Mouse (Mus musculus) hindbrain, postnatal 0 days (tissue): ENCODE results near the gene 1700069L16Rik. TPM values are rescaled to one million over a fixed set of nuclear protein-coding genes. Genes with fewer than 3 reads are reported as not detected.

Experiments used
- ATAC-seq: fragments of 200-750 bp; cut with Nextera tagmentation; 2 replicates; pipeline ENCODE4 v1.8.0; 2017; ENCODE audit warnings: mild to moderate bottlenecking, moderate TSS enrichment, moderate library complexity
- DNase-seq: peaks from one replicate; pipeline ENCODE4 v3.0.0-alpha.2; 2015; ENCODE audit warnings: low spot score
- H3K27ac ChIP-seq: fragments of 300-500 bp; sonication (generic); 2 replicates; pipeline ENCODE4 v1.5.1; 2014; ENCODE audit warnings: mild to moderate bottlenecking
- H3K27me3 ChIP-seq: fragments of 300-500 bp; sonication (generic); 2 replicates; pipeline ENCODE4 v1.6.1; 2014; ENCODE audit warnings: low read length, mixed read lengths; ENCODE audit not compliant: insufficient read depth
- H3K36me3 ChIP-seq: fragments of 300-500 bp; sonication (generic); 2 replicates; pipeline ENCODE4 v1.6.1; 2014; ENCODE audit warnings: low read length, mixed read lengths; ENCODE audit not compliant: insufficient read depth
- H3K4me1 ChIP-seq: fragments of 300-500 bp; sonication (generic); 2 replicates; pipeline ENCODE4 v1.6.1; 2014; ENCODE audit warnings: antibody characterized with exemption, low read length, mixed read lengths; ENCODE audit not compliant: insufficient read depth
- H3K4me2 ChIP-seq: fragments of 300-500 bp; sonication (generic); 2 replicates; pipeline ENCODE4 v1.6.1; 2014; ENCODE audit warnings: low read depth, mild to moderate bottlenecking, low read length, moderate library complexity, mixed read lengths
- H3K4me3 ChIP-seq: fragments of 300-500 bp; sonication (generic); 2 replicates; pipeline ENCODE4 v1.5.1; 2014; ENCODE audit warnings: low read length
- H3K9ac ChIP-seq: fragments of 300-500 bp; sonication (generic); replicated peaks from 2 replicates; pipeline ENCODE4 v1.6.1; 2014; ENCODE audit warnings: mild to moderate bottlenecking, low read length, moderate library complexity, mixed read lengths
- H3K9me3 ChIP-seq: fragments of 300-500 bp; sonication (generic); 2 replicates; pipeline ENCODE4 v1.6.1; 2016; ENCODE audit warnings: low read length, mixed read lengths
- CTCF ChIP-seq: IDR thresholded peaks from 2 replicates; pipeline ENCODE4 v1.5.1; 2016; ENCODE audit warnings: antibody characterized with exemption, control low read depth, low read depth
- WGBS: fragments of 180-500 bp; shearing (Covaris S2); extraction: QIAGEN DNeasy Blood & Tissue Kit; methylation state at CpG from one replicate; pipeline ENCODE4 v1.1.7; 2014; 5-methylcytosine and 5-hydroxymethylcytosine counted together
- polyA plus RNA-seq: library from polyadenylated mRNA; unstranded; fragments of >200 nt; fragmentation: Nextera tagmentation; extraction: Ambion mirVana; gene quantifications from 2 replicates; pipeline ENCODE4 v1.2.1, GENCODE M21; 2015
- total RNA-seq: library from RNA; depleted of rRNA; stranded (reverse); fragments of >200 nt; gene quantifications from 2 replicates; pipeline ENCODE4 v1.2.3, GENCODE M21; 2014

1700069L16Rik gene
- total and polyA plus RNA-seq, 2 experiments from 2014 or later, result not detected

DNA sequence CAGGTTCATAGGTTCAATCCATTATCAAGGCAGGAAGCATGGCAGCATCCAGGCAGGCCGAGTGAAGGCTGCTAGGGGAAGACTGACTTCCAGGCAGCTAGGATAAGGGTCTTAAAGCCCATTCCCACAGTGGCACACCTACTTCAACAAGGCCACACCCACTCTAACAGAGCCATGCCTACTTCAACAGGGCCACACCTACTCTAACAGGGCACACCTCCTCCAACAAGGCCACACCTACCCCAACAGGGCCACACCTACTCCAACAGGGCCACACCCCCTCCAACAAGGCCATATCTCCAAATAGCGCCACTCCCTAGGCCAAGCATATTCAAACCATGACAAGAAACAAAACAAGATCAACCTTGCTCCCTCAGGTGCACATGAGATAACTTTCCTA lies 11.7 kb downstream of the 1700069L16Rik start:
- no peak for DNase-seq
- no peak overlapping the region for H3K27ac ChIP-seq
- H3K9me3 ChIP-seq, result no peaks in the 10 kb centered on the region
- TF ChIP-seq CTCF, result no peak
- no peak for ATAC-seq
- H3K4me1 ChIP-seq, result 0 out of 2 replicates have a peak, but pooled peaks cover 8% of the 10 kb centered on the region
- H3K9ac ChIP-seq, result no peak overlapping the region
- H3K4me2 ChIP-seq, result no peak overlapping the region
- H3K4me3 ChIP-seq, result no peak overlapping the region
- WGBS, result 83% methylated on average over 2 of the region's 2 CpGs
- no peaks in the 10 kb centered on the region for H3K27me3 ChIP-seq
- H3K36me3 ChIP-seq, result no peaks in the 10 kb centered on the region

DNA sequence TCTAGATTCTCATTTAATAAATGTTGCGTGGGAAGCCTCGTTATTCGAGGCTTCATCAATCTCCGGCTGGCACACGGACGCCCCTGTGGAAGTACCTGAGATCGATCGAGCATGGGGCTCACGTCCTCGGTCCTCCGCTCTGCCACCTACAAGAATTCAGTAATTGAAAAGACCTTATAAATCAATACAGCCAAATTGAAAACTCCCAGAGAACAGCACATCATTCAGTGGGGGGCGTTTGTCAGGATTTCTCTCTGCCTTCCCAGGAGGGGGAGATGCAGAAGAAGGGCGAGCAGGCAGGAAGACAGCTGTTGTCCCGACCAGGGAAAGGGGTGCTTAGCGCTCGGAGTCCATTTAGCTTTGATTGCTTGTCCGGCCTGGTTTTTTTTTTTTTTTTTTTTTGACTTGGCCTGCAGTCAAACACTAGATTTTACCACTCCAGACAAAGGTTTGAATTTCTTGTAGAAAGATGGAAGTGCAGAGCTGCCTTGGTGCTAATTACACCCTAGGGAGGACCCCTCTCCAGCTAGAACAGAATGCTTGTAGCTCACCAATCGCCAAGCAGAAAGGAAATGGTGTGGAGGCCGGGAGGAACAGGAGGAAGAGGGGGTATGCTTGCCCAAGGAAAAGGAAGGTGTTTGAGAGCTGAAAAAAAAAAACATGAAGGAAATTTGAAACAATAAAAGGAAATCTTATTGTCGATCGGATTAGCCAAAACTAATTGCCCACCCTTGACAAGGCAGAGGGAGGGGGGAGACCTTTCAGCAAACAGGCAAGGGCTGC lies 20.6 kb downstream of the 1700069L16Rik start:
- Histone ChIP-seq H3K36me3 (no peaks in the 10 kb centered on the region), H3K27me3 (no peaks in the 10 kb centered on the region), H3K9me3 (no peaks in the 10 kb centered on the region), H3K4me1 (no peaks in the 10 kb centered on the region; the same call in 1 of the 2 replicates), H3K4me2 (no peak overlapping the region), H3K27ac (peak overlapping the region; percentile 38; the same call in 1 of the 2 replicates), H3K4me3 (no peak overlapping the region), H3K9ac (no peak overlapping the region)
- ATAC-seq (0 out of 2 replicates have a peak, but pooled peaks have one; percentile 43), DNase-seq (peak; percentile 26)
- 33% methylated on average over 21 of the region's 21 CpGs for WGBS
- no peak for TF ChIP-seq CTCF

DNA sequence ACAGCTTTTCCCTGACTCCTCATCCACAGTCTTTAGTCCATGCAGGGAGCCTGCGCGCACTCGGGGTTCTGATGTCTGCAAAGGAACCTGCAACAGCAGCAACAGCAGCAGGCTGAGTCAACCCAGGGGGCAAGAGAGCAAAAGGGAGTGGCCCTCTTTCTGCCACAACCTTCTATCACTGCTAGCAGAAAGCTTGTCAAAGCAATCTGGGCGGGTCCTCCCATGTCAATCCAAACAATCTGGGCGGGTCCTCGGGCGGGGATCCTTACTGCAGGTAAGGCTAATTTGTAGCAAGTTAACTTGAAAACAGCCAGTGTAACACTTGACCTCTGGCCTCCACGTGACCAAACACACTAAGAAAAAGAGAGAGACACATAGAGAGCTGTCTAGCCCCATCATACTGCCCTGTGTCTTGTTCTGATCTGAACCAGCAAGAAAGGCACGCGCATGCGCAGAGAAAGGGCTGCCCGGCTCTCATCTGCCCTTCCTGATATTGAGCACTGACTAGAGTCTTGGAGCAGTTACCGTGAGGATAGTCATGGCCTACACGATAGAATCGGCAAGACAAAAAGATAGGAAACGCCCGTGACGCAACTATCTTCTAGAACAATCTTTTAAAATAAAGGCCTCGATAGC lies 24.1 kb downstream of the 1700069L16Rik start:
- Histone ChIP-seq H3K9ac (no peak overlapping the region), H3K27ac (no peak overlapping the region), H3K36me3 (no peaks in the 10 kb centered on the region), H3K27me3 (no peaks in the 10 kb centered on the region), H3K4me2 (no peak overlapping the region), H3K9me3 (no peaks in the 10 kb centered on the region), H3K4me1 (no peaks in the 10 kb centered on the region; the same call in 1 of the 2 replicates), H3K4me3 (no peak overlapping the region)
- 79% methylated on average over 19 of the region's 19 CpGs for WGBS
- TF ChIP-seq CTCF, result no peak
- no peak for DNase-seq
- ATAC-seq, result no peak

DNA sequence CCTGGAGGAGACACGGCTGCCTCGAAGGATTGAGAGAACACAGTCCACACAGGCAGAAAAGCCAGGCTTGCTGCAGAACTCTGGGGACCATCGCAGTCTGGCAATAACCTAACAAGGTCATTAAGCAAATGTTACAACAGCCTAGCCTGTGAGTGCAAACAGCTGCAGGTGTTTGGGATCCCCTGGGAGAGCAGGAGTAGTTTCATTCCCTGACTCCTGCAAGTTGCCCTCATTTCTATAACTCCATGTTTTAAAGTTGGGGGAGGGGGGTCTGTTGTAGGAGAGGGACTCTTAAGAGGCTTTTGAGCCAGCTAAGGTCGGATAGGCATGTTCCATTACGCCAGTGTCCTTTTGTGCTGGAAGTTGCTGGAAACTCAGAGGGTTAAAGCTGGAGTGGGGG lies 30.2 kb downstream of the 1700069L16Rik start:
- no peak overlapping the region for H3K9ac ChIP-seq
- peaks cover 17% of the 10 kb centered on the region; the same call in 1 of the 2 replicates for H3K4me1 ChIP-seq
- H3K4me3 ChIP-seq, result no peak overlapping the region
- WGBS, result 38% methylated on average over 5 of the region's 5 CpGs
- H3K9me3 ChIP-seq, result no peaks in the 10 kb centered on the region
- H3K36me3 ChIP-seq, result no peaks in the 10 kb centered on the region
- no peak for ATAC-seq
- peak overlapping the region; percentile 23; the same call in 1 of the 2 replicates for H3K27ac ChIP-seq
- no peaks in the 10 kb centered on the region for H3K27me3 ChIP-seq
- DNase-seq, result peak; percentile 51
- no peak for TF ChIP-seq CTCF
- H3K4me2 ChIP-seq, result no peak overlapping the region

DNA sequence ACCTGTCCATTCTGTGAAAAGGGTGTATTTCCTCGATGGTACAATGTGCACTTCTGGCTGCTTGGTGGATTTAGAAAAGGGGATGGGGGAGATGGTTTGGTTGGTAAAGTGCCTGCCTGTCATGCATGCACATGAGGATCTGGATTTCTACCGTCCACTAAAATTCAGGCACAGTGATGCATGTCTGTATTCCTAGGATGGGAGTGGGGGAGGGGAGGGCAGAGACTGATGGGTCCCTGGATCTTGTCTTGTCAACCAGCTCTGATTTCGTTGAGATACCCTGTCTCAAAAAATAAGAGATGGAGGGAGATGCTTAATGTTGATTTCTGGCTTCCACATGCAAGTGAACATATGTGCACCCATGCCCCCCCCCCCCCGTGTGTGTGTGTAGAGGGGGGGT lies 30.6 kb downstream of the 1700069L16Rik start:
- H3K27ac ChIP-seq, result peak overlapping the region; percentile 23; the same call in 1 of the 2 replicates
- ATAC-seq, result no peak
- H3K36me3 ChIP-seq, result no peaks in the 10 kb centered on the region

DNA sequence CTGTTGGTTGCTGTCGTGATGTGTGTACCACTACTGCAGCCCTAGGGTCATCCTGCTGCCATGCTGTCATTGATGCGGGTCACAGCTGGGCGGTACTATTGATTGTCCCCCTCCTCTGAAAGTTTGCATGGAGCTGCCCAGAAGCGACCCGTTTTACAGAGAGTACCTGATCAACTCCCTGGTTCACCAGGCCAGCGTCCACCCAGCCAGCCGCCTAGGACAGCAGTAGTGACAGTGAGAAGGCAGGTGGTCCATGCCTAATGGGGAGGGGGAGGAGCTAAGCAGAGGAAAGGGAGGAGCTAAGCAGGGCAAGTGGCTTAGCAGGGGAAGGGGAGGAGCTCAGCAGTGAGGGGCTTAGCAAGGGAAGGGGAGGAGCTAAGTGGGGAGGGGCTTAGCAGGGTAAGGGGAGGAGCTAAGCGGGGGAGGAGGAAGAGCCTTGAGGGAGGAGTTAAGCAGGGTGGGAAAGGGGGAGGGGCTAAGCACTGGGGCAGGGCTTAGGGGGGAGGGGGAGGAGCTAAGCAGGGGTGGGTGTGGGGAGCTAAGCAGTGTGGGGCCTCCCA lies 31.3 kb downstream of the 1700069L16Rik start:
- Histone ChIP-seq H3K9ac (no peak overlapping the region), H3K27me3 (no peaks in the 10 kb centered on the region), H3K4me1 (peaks cover 17% of the 10 kb centered on the region; the same call in 1 of the 2 replicates), H3K9me3 (no peaks in the 10 kb centered on the region), H3K36me3 (no peaks in the 10 kb centered on the region), H3K4me3 (no peak overlapping the region), H3K4me2 (no peak overlapping the region), H3K27ac (no peak overlapping the region)
- no peak for TF ChIP-seq CTCF
- ATAC-seq (no peak), DNase-seq (no peak)
- WGBS, result 89% methylated on average over 8 of the region's 8 CpGs

More for the DNA sequence above, 30.6 kb downstream of the 1700069L16Rik start:
- H3K27me3 ChIP-seq, result no peaks in the 10 kb centered on the region
- no peak overlapping the region for H3K9ac ChIP-seq
- 50% methylated on average over 4 of the region's 4 CpGs for WGBS
- H3K4me3 ChIP-seq, result no peak overlapping the region
- H3K4me2 ChIP-seq, result no peak overlapping the region
- DNase-seq, result no peak
- H3K4me1 ChIP-seq, result peaks cover 17% of the 10 kb centered on the region; the same call in 1 of the 2 replicates
- H3K9me3 ChIP-seq, result no peaks in the 10 kb centered on the region
- TF ChIP-seq CTCF, result no peak
